Mouse (Mus musculus): ENCODE results near the gene Csrnp2. TPM values are rescaled to one million over a fixed set of nuclear protein-coding genes. Genes with fewer than 3 reads are reported as not detected.
A peak's percentile ranks its signal among the peaks of the same experiment; 100 is the strongest.

Csrnp2 gene
- total RNA-seq, 2 experiments from 2014 or later: 2.8 to 5.0 TPM

- intact Hi-C loops (cut with DNase I): no loop called here
Measured at GRCm38 (mm10) chr15:100443126-100443922, 52.0 kb downstream of the Csrnp2 start.

GRCm38 (mm10) chr15:100436518-100436917, 58.8 kb downstream of the Csrnp2 start:
- no peak for DNase-seq
- intact Hi-C loops (cut with DNase I): no loop called here

More at GRCm38 (mm10) chr15:100443126-100443922, 52.0 kb downstream of the Csrnp2 start:
- DNase-seq: peak; percentile 89 to 92

- DNase-seq: no peak
- intact Hi-C loops (cut with DNase I): no loop called here
Measured at GRCm38 (mm10) chr15:100436112-100436511, 59.2 kb downstream of the Csrnp2 start.

GRCm38 (mm10) chr15:100433234-100433633, 62.1 kb downstream of the Csrnp2 start:
- intact Hi-C loops (cut with DNase I): no loop called here
- DNase-seq: no peak

- intact Hi-C loops (cut with DNase I): no loop called here
- DNase-seq: peak in 1 of 2 experiments; percentile 43
Measured at GRCm38 (mm10) chr15:100429959-100430565, 65.2 kb downstream of the Csrnp2 start.

Other genes with a start within 250 kb of the Csrnp2 start
- gene Tmprss12, start 214.7 kb downstream of the Csrnp2 start, total RNA-seq (2021): not detected
- 10 to 100 TPM; 19.6 to 22.9 TPM for gene Mettl7a1, start 191.3 kb downstream of the Csrnp2 start, total RNA-seq (2021)
- gene Mettl7a3, start 160.6 kb downstream of the Csrnp2 start, total RNA-seq (2021): not detected
- gene Methig1, start 142.3 kb downstream of the Csrnp2 start, total RNA-seq (2021): not detected
- gene Mettl7a2, start 142.3 kb downstream of the Csrnp2 start, total RNA-seq (2021): under 1 TPM; 0.45 to 0.53 TPM
- gene Higd1c, start 130.9 kb downstream of the Csrnp2 start, total RNA-seq (2021): not detected
- gene Gm5475, start 73.3 kb downstream of the Csrnp2 start, total RNA-seq (2021): not detected
- 10 to 100 TPM; 45.0 to 46.7 TPM for gene Slc11a2, start 70.4 kb downstream of the Csrnp2 start, total RNA-seq (2021)
- gene Letmd1, start 26.5 kb downstream of the Csrnp2 start, total RNA-seq (2021): 10 to 100 TPM; 22.3 to 44.6 TPM
- gene Tfcp2, start 56.5 kb upstream of the Csrnp2 start, total RNA-seq (2021): 10 to 100 TPM; 13.3 to 15.0 TPM
- gene Pou6f1, start 104.5 kb upstream of the Csrnp2 start, total RNA-seq (2021): 10 to 100 TPM; 20.9 to 21.6 TPM
- gene Dazap2, start 119.9 kb upstream of the Csrnp2 start, total RNA-seq (2021): 100 to 1,000 TPM; 176 to 183 TPM
- 10 to 100 TPM; 20.5 to 25.8 TPM for gene Smagp, start 141.5 kb upstream of the Csrnp2 start, total RNA-seq (2021)
- gene Bin2, start 174.1 kb upstream of the Csrnp2 start, total RNA-seq (2021): 1 to 10 TPM; 1.4 to 2.2 TPM
- 1 to 10 TPM in 1 of 2 experiments, under 1 TPM in 1; 0.53 to 1.1 TPM for gene Cela1, start 192.4 kb upstream of the Csrnp2 start, total RNA-seq (2021)
- gene Galnt6, start 233.9 kb upstream of the Csrnp2 start, total RNA-seq (2021): 1 to 10 TPM; 1.7 TPM